Mouse (Mus musculus): ENCODE results near the gene Hormad1.

DNA sequence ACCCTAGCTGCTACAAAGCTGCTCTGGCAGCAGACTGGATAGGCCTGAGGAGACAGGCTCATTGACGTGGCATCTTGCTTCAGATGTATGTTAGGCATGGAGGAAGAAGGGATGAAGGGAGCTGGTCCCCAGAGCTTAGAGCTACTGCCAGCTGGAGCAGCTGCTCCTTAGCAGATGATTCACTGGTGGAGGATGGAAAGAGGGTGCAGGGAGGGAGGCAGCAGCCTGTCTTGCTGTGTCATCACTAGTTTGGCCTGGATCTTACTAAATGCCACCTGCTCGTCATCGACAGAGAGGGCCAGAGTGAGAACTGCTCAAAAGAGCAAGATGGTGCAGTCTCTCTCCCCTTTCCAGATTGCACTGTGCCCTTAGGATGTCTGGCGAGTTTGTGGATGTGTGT lies 70.3 kb downstream of the Hormad1 start:
- TF ChIP-seq POLR2A (IDR thresholded peaks at IDR 0.05; ENCODE audit: low read depth, low read length) (no peak), CTCF (IDR thresholded peaks at IDR 0.05; ENCODE audit: borderline replicate concordance, insufficient read depth, low read length) (no peak)
